Mouse (Mus musculus): ENCODE results near the gene Bco2. TPM values are rescaled to one million over a fixed set of nuclear protein-coding genes. Genes with fewer than 3 reads are reported as not detected.

Bco2 gene
- polyA plus RNA-seq, 1 experiment, result not detected

DNA sequence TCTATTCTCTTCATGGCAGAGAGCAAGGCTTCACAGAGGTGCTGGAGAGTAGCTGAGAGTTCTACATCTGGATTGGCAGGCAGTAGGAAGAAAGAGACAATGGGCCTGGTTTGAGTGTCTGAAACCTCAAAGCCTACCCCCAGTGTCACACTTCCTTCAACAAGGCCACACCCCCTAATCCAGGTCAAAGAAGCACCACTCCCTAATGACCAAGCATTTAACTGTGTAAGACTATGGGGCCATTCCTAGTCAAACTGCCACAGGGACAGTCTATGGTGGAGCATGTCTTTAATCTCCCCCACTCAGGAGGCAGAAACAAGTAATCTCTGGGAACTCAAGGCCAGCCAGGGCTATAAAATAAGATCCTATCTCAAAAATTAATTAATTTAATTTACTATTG, 64.1 kb downstream of the Bco2 start:
- no peaks in the 10 kb centered on the region for H3K36me3 ChIP-seq (ENCODE audit: control insufficient read depth, insufficient read depth, low read length, poor library complexity, severe bottlenecking)
- TF ChIP-seq EP300 (IDR thresholded peaks at IDR 0.05; ENCODE audit: insufficient read depth, low read depth, low read length), result 0 out of 2 replicates have a peak, but pooled peaks have one; percentile 35
- no peak for TF ChIP-seq CTCF (IDR thresholded peaks at IDR 0.05; ENCODE audit: low read depth, low read length)
- no peak for TF ChIP-seq POLR2A (IDR thresholded peaks at IDR 0.05; ENCODE audit: insufficient read depth, low read length)
- H3K4me3 ChIP-seq (ENCODE audit: low read depth, low read length), result no peak overlapping the region
- H3K27me3 ChIP-seq (ENCODE audit: control insufficient read depth, insufficient read depth, low read length, poor library complexity, severe bottlenecking), result no peaks in the 10 kb centered on the region
- peaks cover 5% of the 10 kb centered on the region for H3K4me1 ChIP-seq (ENCODE audit: control insufficient read depth, insufficient read depth, low read length)
- H3K9ac ChIP-seq (ENCODE audit: low read depth, poor library complexity, severe bottlenecking), result no peak overlapping the region
- H3K27ac ChIP-seq (ENCODE audit: insufficient read depth, low read length), result no peak overlapping the region; the same call in none of the 2 replicates
- no peaks in the 10 kb centered on the region for H3K9me3 ChIP-seq (replicated peaks; ENCODE audit: control insufficient read depth, insufficient read depth, low read length, poor library complexity, severe bottlenecking)

DNA sequence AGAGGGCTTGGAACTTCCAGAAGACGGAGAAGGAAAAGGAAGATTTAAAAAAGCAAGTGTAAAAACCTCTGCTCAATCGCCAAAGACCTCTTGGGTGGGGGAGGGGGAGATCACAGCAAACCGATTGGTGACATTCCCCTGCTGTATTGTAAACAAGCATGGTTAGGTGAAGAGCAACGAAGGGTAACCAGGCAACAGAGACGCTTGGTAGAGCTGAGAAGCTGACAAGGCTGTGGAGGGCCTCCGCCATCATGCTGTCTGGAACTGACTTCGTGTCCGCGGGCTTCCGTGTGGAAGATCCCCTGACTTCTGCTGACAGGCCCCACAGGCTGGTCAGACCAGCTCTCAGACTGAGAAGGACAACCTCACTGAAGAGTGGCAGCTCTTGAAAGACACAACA, 69.5 kb downstream of the Bco2 start:
- H3K4me3 ChIP-seq (ENCODE audit: low read depth, low read length), result peak overlapping the region; percentile 10; the same call in 1 of the 2 replicates
- H3K27me3 ChIP-seq (ENCODE audit: control insufficient read depth, insufficient read depth, low read length, poor library complexity, severe bottlenecking), result no peaks in the 10 kb centered on the region
- TF ChIP-seq EP300 (IDR thresholded peaks at IDR 0.05; ENCODE audit: insufficient read depth, low read depth, low read length) (no peak), CTCF (IDR thresholded peaks at IDR 0.05; ENCODE audit: low read depth, low read length) (no peak), POLR2A (IDR thresholded peaks at IDR 0.05; ENCODE audit: insufficient read depth, low read length) (no peak)

More for the DNA sequence above, 69.5 kb downstream of the Bco2 start:
- H3K27ac ChIP-seq (ENCODE audit: insufficient read depth, low read length), result no peak overlapping the region
- H3K9ac ChIP-seq (ENCODE audit: low read depth, poor library complexity, severe bottlenecking), result 0 out of 2 replicates have a peak overlapping the region, but pooled peaks have one; percentile 3
- H3K4me1 ChIP-seq (ENCODE audit: control insufficient read depth, insufficient read depth, low read length), result no peaks in the 10 kb centered on the region
- no peaks in the 10 kb centered on the region for H3K9me3 ChIP-seq (replicated peaks; ENCODE audit: control insufficient read depth, insufficient read depth, low read length, poor library complexity, severe bottlenecking)
- no peaks in the 10 kb centered on the region for H3K36me3 ChIP-seq (ENCODE audit: control insufficient read depth, insufficient read depth, low read length, poor library complexity, severe bottlenecking)

Other genes starting within 250 kb of the Bco2 start
- gene Rpl10-ps3, start 210.2 kb downstream of the Bco2 start, polyA plus RNA-seq (2011; ENCODE audit: insufficient read depth, insufficient read length, low read depth, missing spikeins), result 1,723 and 1,787 TPM in 2 replicates
- gene Plet1, start 60.7 kb downstream of the Bco2 start, polyA plus RNA-seq (2011; ENCODE audit: insufficient read depth, insufficient read length, low read depth, missing spikeins), result 22.7 and 30.9 TPM in 2 replicates
- 34.3 and 34.4 TPM in 2 replicates for gene Pts, start 26.5 kb downstream of the Bco2 start, polyA plus RNA-seq (2011; ENCODE audit: insufficient read depth, insufficient read length, low read depth, missing spikeins)
- 1.2 and 2.1 TPM in 2 replicates for gene Il18, start 354 bp downstream of the Bco2 start, polyA plus RNA-seq (2011; ENCODE audit: insufficient read depth, insufficient read length, low read depth, missing spikeins)
- not detected in 2 replicates for gene Tex12, start 6.1 kb upstream of the Bco2 start, polyA plus RNA-seq (2011; ENCODE audit: insufficient read depth, insufficient read length, low read depth, missing spikeins)
- gene Sdhd, start 48.6 kb upstream of the Bco2 start, polyA plus RNA-seq (2011; ENCODE audit: insufficient read depth, insufficient read length, low read depth, missing spikeins), result 145 and 156 TPM in 2 replicates
- gene Timm8b, start 48.7 kb upstream of the Bco2 start, polyA plus RNA-seq (2011; ENCODE audit: insufficient read depth, insufficient read length, low read depth, missing spikeins), result 119 and 145 TPM in 2 replicates
- gene Pih1d2, start 62.1 kb upstream of the Bco2 start, polyA plus RNA-seq (2011; ENCODE audit: insufficient read depth, insufficient read length, low read depth, missing spikeins), result 5.6 and 7.3 TPM in 2 replicates
- 40.4 and 46.9 TPM in 2 replicates for gene Nkapd1, start 62.3 kb upstream of the Bco2 start, polyA plus RNA-seq (2011; ENCODE audit: insufficient read depth, insufficient read length, low read depth, missing spikeins)
- 68.3 and 68.4 TPM in 2 replicates for gene Dlat, start 104.6 kb upstream of the Bco2 start, polyA plus RNA-seq (2011; ENCODE audit: insufficient read depth, insufficient read length, low read depth, missing spikeins)
- 10.1 and 11.1 TPM in 2 replicates for gene Dixdc1, start 184.3 kb upstream of the Bco2 start, polyA plus RNA-seq (2011; ENCODE audit: insufficient read depth, insufficient read length, low read depth, missing spikeins)
- gene 2310030G06Rik, start 191.4 kb upstream of the Bco2 start, polyA plus RNA-seq (2011; ENCODE audit: insufficient read depth, insufficient read length, low read depth, missing spikeins), result 23.7 and 31.2 TPM in 2 replicates
- 125 and 126 TPM in 2 replicates for gene Cryab, start 196.1 kb upstream of the Bco2 start, polyA plus RNA-seq (2011; ENCODE audit: insufficient read depth, insufficient read length, low read depth, missing spikeins)
- 22.3 and 22.7 TPM in 2 replicates for gene Hspb2, start 197.2 kb upstream of the Bco2 start, polyA plus RNA-seq (2011; ENCODE audit: insufficient read depth, insufficient read length, low read depth, missing spikeins)
- gene Fdxacb1, start 213.1 kb upstream of the Bco2 start, polyA plus RNA-seq (2011; ENCODE audit: insufficient read depth, insufficient read length, low read depth, missing spikeins), result 8.5 and 9.0 TPM in 2 replicates
- gene Alg9, start 219.8 kb upstream of the Bco2 start, polyA plus RNA-seq (2011; ENCODE audit: insufficient read depth, insufficient read length, low read depth, missing spikeins), result 23.5 and 30.3 TPM in 2 replicates
- gene 1110032A03Rik, start 220.3 kb upstream of the Bco2 start, polyA plus RNA-seq (2011; ENCODE audit: insufficient read depth, insufficient read length, low read depth, missing spikeins), result 12.4 and 13.1 TPM in 2 replicates

Data from ES-Bruce4 (cell line).